Mouse (Mus musculus) fibroblast of lung, adult 2 months (primary cell): ENCODE measurements around the gene Zfp36l3.
"Not testable (repeated sequence)": the region's sequence is repeated elsewhere in the genome, so short reads cannot be mapped to it uniquely, and the experiment has no call there.

ENCODE experiments used
- DNase-seq: peaks from one replicate; pipeline ENCODE4 v3.0.0-alpha.2; 2011; ENCODE audit warnings: low read depth

The Zfp36l3 gene

DNA sequence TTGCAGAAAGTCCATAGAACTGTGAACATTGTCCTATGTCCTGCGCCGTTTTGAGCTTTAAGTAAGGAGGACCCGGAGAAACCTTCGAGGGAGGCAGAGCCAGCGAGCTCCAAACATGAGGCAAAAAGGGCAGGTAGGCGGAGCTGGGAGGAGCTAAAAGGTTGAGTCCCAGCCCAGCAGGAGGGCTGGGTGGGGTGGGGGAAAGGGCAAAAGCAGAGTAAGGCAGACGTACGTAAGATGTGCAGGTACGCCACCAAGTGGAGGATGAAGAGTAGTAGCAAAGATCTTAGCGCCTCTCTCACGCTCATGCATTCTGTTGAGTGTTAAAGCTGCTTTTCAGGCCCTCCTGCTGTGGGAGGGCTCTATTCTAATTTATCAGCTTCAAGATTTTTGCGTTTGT lies at the start of gene Zfp36l3:
Gene Zfp36l3, minus strand, starts transcription at position 119 of the 400 bp plus-strand sequence.
- no peak for DNase-seq

DNA sequence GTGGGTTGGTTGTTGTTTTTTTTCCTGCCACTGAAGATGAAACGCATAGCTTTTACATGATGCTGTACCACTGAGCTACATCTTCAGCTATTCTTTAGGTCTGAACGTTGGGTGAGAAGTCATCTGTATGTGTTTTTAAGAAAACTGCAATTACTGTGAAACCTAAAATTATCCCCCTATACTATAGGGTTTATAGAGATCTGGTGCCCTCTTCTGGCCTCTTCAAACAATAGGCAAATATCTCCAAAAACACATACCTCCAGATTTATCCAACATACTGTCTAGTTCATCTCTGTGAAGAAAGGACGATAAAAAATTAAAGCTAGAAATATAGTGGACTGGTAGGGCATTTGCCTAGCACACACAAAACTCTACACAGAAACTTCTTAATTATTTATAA lies 22.9 kb upstream of the Zfp36l3 start:
- no peak for DNase-seq

DNA sequence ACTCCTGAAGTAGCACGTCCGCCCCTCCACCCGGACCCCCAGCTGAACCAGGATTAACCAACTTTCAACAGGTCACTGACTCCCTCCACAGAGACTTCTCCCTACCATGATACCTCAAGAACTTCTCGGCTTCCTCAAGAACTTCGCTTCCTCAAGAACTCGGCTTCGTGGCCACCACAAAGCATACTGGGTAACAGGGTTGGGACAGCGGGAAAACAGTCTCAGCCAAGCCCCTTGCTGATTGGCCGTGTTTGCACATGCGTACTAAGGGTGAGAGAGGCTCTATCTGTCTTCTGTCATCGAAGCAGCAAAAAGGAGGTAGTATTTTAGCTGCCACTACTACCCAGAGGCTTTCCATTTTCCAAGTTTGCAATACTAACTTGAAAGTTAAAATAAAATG lies 21.3 kb upstream of the Zfp36l3 start, which contains the start of gene Xlr:
Gene Xlr, minus strand, starts transcription at position 188 of the 400 bp plus-strand sequence.
- DNase-seq: not testable (repeated sequence)

DNA sequence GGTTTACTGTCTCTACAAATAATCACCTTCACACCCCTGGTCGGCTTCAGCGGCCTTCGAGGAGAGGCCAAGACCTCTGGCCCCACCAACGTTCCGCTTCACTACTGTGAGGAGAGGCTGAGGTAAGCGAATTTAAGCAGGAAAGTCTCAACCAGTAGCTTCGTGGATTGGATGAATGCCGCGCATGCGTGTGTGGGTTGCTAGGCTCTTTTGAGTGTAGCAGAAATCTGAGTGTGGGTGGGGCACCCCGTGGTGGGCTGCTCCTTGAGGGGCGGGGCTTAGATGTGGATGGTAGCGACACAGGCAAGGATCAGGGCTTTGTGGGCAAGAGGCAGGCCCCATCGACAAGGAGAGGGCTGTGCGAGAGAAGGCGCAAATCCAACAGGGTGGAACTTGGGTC lies 18.5 kb downstream of the Zfp36l3 start, which contains the start of gene 1700013H16Rik:
Gene 1700013H16Rik, minus strand, starts transcription at position 96 of the 400 bp plus-strand sequence.
- no peak for DNase-seq

DNA sequence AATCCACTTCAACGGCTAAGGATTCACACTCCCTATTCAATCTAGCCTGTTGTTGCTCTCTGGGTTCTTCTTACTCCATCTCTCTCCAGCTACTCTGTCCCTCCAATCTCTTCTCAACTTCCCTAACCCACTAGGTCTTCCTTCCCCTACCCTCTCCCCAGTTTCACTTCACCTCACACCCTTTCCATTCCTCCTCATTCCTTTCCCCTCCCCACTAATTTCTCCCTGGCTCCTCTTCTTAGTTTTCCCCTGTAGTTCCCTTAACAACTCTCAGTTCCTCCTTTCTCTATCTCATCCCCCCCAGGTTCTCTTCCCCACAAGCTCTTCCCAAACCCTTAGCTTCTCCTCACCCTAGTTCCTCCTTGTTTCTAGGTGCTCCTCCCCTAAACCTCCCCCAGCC lies 23.3 kb downstream of the Zfp36l3 start:
- no peak for DNase-seq

DNA sequence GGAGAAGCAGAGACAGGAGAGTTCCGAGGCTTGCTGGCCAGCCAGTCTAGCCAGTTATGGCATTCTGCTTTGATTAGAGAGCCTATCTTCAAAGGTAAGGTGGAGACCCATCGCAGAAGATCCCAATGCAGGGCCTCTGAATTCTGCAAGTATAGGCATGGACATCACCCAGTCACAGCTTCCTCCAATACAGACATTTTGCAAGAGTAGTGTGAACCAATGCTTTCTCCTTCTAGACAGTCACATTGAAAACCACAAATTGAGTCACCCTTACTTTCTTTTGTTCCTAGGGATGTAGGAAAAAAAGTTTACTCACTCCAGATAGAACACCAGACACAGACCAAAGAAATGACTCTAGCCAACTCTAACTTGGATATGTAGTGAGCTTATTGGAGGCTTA lies 47.2 kb downstream of the Zfp36l3 start:
- DNase-seq: no peak

DNA sequence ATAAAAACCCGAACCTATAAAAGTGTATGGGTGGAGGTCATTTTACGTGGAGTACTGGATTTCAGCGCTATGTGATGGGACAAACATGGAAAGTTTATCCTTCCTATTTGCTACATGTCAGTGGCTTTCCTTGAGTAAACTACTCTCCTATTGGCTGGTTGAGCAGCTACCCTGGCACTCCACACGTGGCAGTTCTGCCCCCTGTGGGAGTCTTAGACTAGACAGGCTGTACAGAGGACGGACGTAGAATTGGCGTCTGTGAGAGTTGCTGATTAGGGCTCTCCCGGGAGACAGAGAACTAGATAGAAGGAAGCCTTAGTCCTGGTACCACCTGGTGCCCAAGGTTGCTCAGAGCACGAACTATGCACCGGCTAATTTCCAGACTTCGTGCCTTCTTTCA lies 51.6 kb downstream of the Zfp36l3 start, which contains the start of gene 4930502E18Rik:
Gene 4930502E18Rik, plus strand, starts transcription at position 231 of the 400 bp plus-strand sequence.
- no peak for DNase-seq
